Mouse (Mus musculus) cerebellum, postnatal 25 days (tissue): ENCODE data around the gene Msi2.

Source experiments
- DNase-seq, 2 experiments: peaks; one replicate each; pipeline ENCODE4 v3.0.0; 2021; ENCODE audit warnings: mixed read lengths in 2 of 2

Gene Msi2

GRCm38 (mm10) chr11:88348690-88349089 is 369.6 kb downstream of the Msi2 start:
- DNase-seq = peak; percentile 79 to 80

GRCm38 (mm10) chr11:88348056-88348455 is 370.3 kb downstream of the Msi2 start:
- DNase-seq = no peak

GRCm38 (mm10) chr11:88346066-88346465 is 372.2 kb downstream of the Msi2 start:
- no peak for DNase-seq

- DNase-seq = no peak
Measured at GRCm38 (mm10) chr11:88337926-88338325, 380.4 kb downstream of the Msi2 start.

GRCm38 (mm10) chr11:88334893-88335292 is 383.4 kb downstream of the Msi2 start:
- DNase-seq = no peak

- DNase-seq = no peak
Measured at GRCm38 (mm10) chr11:88332309-88332934, 385.9 kb downstream of the Msi2 start.

GRCm38 (mm10) chr11:88331722-88332121 is 386.6 kb downstream of the Msi2 start:
- DNase-seq = no peak

- no peak for DNase-seq
Measured at GRCm38 (mm10) chr11:88330799-88331198, 387.5 kb downstream of the Msi2 start.

GRCm38 (mm10) chr11:88328813-88329595 is 389.3 kb downstream of the Msi2 start:
- peak; percentile 33 to 66 for DNase-seq

- DNase-seq = peak; percentile 38 to 59
Measured at GRCm38 (mm10) chr11:88327016-88327415, 391.3 kb downstream of the Msi2 start.

GRCm38 (mm10) chr11:88318850-88319249 is 399.5 kb downstream of the Msi2 start:
- no peak for DNase-seq

GRCm38 (mm10) chr11:88315393-88315792 is 402.9 kb downstream of the Msi2 start:
- DNase-seq = no peak

GRCm38 (mm10) chr11:88314471-88314870 is 403.8 kb downstream of the Msi2 start:
- no peak for DNase-seq

GRCm38 (mm10) chr11:88313512-88313911 is 404.8 kb downstream of the Msi2 start:
- no peak for DNase-seq

GRCm38 (mm10) chr11:88311606-88312005 is 406.7 kb downstream of the Msi2 start:
- DNase-seq = no peak

- peak; percentile 61 to 68 for DNase-seq
Measured at GRCm38 (mm10) chr11:88310773-88311172, 407.5 kb downstream of the Msi2 start.

- peak in 1 of 2 experiments; percentile 49 for DNase-seq
Measured at GRCm38 (mm10) chr11:88309059-88309700, 409.1 kb downstream of the Msi2 start.

- peak in 1 of 2 experiments; percentile 21 for DNase-seq
Measured at GRCm38 (mm10) chr11:88307616-88308543, 410.4 kb downstream of the Msi2 start.

GRCm38 (mm10) chr11:88305759-88306158 is 412.6 kb downstream of the Msi2 start:
- no peak for DNase-seq

- no peak for DNase-seq
Measured at GRCm38 (mm10) chr11:88301619-88302018, 416.7 kb downstream of the Msi2 start.

GRCm38 (mm10) chr11:88299345-88299744 is 419.0 kb downstream of the Msi2 start:
- DNase-seq = no peak

- no peak for DNase-seq
Measured at GRCm38 (mm10) chr11:88297526-88297925, 420.8 kb downstream of the Msi2 start.

- no peak for DNase-seq
Measured at GRCm38 (mm10) chr11:88295298-88295697, 423.0 kb downstream of the Msi2 start.
